Mouse (Mus musculus) megakaryocyte-erythroid progenitor cell, adult 5-6 weeks (primary cell): Measurements from ENCODE around the gene Mcm5. TPM values are rescaled to one million over a fixed set of nuclear protein-coding genes. Genes with fewer than 3 reads are reported as not detected.
A peak's percentile ranks its signal among the peaks of the same experiment; 100 is the strongest.

ENCODE experiments used
- ATAC-seq: replicated peaks from 2 replicates; pipeline ENCODE4 v1.8.0; 2016; ENCODE audit warnings: mild to moderate bottlenecking, inconsistent platforms; ENCODE audit not compliant: severe bottlenecking, poor library complexity, low FRiP score, low TSS enrichment
- total RNA-seq, 2 experiments: library from RNA; stranded (forward) in 1 of 2; stranded (reverse) in 1 of 2; fragments of 200-1000, 215-1000 nt in 1 of 2; fragments of >200 nt in 1 of 2; fragmentation: Nextera tagmentation in 1 of 2; gene quantifications; 2 replicates each; pipeline ENCODE4 v1.2.3; 2014 to 2017

Mcm5 gene
- 192 and 220 TPM in 2 replicates for total RNA-seq (2014; fragmentation: Nextera tagmentation)
- total RNA-seq (2017), result 224 and 361 TPM in 2 replicates

DNA sequence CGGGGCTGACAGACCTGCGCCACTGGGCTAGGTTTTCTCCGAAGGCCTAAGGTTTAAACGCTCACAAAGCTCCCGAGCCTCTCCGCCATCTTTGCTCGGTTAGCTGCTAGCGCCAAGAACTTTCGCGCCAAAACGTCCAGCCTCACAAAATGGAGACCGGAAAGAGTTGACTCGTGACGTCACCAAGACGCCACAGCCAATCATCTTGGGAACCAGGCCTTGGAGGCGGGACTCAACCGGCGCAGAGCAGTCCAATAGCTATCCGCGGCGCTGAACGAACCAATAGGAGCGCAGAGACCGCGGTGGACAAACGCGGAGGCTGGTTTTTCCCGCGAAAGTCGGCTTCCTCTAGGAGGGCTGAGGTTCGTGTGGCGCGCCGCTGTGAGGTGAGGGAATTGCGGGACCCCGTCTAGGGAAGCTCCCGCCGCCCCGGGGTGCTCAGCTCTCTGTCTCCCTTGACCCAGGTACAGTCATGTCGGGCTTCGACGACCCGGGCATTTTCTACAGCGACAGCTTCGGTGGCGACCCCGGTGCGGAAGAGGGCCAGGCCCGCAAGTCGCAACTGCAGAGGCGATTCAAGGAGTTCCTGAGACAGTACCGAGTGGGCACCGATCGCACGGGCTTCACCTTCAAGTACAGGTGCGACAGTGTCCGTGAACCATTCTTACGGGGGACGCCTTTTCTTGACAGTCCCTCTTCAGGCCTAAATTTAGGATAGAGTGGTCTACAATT is at the start of gene Mcm5:
Gene Mcm5 (plus strand): TSS at position 334 of the 732 bp plus-strand sequence.
- peak; percentile 92 for ATAC-seq

DNA sequence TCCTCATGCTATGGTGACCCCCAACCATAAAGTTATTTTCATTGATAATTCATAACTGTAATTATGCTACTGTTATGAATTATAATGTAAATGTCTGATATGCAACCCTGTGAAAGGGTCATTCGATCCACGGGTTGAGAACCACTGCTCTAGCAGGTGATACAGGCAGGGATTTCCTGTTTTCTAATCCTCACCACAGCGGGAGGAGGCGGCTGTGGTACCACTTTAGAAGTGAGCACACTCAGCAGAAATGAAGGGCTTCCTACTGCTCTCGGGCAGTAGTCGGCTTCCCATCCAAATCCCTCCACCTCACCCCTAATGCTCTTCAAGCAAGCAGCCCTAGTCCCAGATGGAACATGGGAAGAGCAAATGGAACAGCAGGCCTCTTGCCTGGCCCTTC is 49.3 kb upstream of the Mcm5 start:
- no peak for ATAC-seq

DNA sequence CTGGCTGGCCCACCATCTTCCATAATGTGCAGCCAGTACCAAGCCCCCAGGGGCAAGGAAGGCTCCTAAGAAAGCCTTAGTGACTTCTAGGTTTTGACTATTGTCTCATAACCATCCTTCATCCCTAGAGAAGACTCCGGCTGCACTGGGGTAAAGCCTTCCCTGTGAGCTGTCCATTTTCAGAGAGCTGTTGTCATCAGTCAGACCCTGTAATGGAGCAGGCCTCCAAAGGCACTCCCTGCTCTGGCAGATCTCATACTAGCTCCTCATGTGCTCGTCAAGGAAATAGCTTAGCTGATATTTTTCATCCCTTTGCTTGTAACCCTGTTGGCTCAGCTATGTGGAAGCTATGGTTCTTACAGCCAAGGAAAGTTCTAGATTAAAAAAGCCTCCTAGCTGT is 48.6 kb upstream of the Mcm5 start:
- no peak for ATAC-seq

DNA sequence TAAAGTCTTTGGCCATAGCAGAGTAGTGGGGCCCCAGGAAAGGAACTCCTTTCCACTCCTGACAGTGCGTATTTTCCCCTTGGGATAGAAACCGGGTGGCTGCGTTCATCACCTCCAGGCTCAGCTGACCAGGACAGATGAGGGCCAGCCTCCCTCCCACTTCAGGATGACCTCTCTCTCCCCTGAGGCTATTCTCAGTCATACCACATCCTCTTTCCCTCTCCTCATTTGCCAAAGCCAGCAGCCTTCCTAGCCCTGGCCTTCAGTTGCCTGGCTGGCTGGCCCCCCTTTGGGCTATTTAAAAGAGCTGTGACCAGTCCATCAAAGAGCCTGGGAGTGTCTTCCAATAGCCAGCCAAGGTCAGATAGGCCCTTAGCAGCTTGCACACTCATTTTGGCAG is 46.1 kb upstream of the Mcm5 start:
- no peak for ATAC-seq

DNA sequence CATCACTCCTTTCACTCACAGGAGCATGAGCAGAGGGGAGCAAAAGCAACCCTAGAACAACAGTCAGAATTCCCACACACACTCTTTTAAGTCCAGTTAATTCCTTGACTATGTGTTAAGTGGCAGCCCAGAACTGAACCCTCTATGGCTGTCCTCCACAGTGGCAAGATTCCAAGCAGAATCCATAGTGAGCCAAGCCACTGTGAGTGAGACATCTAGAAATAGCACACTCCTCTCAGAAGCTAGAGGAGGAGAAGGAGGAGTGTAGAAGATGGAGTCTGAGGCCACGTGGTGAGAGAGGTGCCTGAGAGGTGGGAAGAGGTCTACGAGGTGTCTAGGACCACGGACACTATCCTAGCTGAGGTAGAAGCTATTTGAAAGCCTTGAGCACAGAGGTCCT is 44.6 kb upstream of the Mcm5 start:
- ATAC-seq, result no peak

DNA sequence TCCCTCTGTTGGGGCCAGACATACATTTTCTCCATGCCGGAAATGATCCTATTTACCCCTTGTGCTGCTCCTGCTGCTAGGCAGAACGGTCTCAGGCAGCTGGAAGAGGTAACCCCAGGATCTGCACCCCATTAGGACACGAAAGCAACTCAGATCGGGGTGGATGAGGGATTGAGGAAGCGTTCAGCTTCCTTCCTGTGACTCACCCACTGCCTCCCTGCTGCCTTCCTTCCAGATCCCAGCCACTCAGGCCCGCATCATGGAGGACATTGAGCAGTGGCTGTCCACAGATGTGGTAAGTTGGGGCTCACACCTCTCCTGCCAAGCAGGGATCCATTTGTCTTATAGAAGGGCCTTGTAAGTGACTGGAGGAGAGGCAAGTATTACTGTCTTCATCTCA is 42.1 kb upstream of the Mcm5 start:
- no peak for ATAC-seq

DNA sequence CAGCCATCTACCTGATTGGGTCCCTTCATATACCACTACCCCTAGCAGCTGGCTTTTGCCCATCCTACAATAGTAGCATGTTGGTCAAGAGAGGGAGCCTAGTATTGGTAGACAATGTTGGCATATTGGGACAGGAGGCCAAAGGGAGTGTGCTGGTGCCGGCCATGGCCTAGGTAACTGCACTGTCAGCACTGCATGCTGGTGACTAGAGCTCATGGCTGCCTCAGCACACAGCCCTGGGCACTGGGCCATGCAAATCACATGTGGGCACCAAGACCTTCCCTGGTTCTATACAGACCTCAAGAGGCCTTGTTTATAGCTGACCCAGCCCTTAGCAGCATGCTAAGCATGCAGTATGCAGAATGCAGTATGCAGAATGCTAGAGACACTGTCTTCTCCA is 39.1 kb upstream of the Mcm5 start:
- no peak for ATAC-seq

DNA sequence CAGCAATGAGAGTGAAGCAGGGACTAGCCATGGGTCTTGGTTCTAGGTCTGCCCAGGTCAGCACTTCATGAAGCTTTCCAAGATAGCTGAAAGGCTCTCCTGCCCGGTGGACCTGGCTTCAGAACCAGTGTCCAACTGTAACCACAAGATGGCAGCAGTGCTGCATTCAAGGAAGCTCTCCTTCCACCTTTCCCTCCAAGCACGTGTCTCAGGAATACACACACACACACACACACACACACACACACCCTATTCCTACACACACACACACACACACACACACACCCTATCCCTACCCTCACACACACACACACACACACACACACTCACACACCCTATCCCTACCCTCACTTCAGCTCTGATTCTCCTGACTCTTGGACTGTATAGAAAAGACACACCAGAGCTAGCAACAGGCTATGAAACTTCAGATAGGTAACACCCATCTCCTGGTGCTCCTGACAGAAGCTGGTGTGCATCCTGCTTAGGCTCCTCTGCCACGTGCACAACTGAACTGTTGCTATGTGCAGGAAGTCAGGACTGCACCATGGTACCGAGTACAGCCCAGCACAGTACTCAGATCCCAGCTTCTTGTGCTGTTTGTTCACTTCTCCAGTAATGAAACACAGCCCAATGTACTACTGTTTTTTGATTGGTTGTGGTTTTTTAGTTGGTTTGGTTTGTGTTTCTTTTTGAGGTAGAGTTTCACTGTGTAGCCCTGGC is 37.6 kb upstream of the Mcm5 start:
- peak; percentile 87 for ATAC-seq

DNA sequence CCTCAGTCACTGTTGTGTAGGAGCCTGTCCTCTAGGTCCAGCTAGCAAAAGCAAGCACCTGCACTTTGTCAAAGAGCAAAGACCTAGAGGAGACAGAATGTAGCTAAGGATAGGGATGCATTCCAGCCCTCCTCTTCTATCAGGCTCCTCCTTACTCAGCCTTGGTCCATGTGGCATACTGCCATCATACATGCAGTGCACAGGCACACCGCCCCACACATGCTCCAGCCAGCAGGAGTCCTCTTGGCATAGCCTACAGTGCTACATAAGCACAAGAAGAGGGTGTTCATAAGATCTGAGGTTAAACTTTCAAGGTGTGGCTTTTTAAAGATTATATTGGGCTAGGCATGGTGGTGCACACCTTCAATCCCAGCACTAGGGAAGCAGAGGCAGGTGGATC is 34.5 kb upstream of the Mcm5 start:
- no peak for ATAC-seq

DNA sequence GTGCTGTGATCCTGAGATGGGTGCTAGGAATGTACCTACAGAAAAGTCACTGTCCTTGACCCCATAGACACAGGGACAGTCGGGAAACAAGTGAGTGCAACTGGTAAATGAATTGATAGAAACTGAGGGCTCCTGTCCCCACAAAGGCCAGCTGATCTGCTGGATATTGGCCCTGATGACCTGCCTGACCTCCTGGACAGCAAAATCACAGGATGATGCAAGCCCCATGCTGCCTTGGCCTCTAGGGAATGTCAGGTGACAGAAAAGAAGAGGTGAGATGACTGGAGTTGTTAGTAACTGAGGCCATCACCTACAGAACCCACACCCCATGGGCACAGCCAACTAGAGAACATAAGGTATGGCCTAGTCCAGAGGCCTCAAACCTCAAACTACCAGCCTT is 31.2 kb upstream of the Mcm5 start:
- ATAC-seq, result no peak

DNA sequence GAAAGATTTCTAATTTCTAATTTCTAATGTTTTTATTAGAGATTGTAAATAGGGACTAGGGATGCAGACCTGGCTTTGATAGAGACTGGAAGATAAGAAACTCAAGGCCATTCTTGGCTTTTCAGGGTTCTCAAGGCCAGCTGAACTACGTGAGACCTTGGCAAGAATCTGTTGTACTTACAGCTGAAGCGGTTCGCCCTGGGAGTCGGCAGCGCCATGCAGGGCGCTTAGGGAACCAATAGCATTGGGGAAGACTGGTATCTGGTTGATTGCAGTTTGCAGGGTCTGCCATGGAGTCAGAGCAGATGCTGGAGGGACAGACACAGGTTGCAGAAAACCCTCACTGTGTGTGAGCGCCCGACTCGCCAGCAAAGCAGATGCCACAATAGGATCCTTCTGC is 30.5 kb upstream of the Mcm5 start:
- no peak for ATAC-seq

DNA sequence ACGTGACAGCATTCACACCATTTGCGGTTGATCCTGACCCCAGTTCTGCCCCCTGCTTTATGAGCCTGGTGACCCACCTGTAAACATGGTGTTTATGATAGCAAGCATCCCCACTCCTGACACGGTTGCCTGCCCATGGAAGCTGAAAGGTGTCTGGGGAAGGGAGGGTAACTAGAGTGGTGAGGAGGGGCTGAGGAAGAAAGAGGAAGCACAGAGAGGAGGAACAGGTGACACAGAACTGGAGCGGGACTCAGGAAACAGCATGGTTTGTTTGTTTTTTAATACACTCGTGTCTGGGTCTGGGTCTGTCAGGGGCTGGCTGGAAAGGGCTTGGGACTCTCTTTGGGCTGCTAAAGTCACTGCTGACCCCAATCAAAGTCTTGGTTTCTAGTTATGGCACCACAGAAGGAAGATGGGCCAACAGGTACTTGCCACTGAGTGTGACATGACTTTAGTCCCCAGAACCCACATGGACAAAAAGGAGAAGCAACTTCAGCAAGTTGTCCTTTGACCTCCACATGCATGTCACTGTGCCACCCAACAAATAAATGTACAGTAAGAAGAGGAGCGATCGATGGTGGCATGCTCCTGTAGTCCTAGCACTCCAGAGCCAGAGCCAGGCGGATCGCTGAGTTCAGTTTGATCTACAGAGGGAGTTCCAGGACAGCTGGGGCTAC is 27.9 kb upstream of the Mcm5 start:
- ATAC-seq, result no peak

DNA sequence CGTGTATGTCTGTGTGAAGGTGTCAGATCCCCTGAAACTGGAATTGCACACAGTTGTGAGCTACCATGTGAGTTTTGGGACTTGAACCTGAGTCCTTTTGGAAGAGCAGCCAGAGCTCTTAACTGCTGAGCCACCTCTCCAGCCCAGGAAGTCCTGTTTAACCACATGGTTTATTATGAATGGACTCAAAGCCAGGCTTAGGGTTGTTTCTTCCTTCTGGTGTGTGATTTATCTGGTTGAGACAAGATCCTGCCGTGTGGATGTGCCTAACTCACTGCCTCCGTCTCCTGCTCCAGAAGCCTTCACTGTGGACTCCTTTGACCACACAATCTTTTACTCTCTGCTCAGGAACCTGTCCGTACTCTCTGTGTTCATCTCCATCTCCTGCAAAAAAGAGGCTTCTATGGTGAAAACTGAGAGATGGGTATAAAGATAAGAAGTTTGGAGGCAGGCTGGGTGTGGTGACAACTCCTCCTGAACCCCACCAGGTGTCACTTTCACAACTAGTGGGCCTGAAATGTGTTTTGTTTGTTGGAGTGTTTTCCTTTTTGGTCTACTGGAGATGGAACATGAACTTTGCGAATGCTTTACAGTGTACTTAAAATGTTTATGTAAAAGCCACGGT is 27.1 kb upstream of the Mcm5 start:
- ATAC-seq, result no peak

DNA sequence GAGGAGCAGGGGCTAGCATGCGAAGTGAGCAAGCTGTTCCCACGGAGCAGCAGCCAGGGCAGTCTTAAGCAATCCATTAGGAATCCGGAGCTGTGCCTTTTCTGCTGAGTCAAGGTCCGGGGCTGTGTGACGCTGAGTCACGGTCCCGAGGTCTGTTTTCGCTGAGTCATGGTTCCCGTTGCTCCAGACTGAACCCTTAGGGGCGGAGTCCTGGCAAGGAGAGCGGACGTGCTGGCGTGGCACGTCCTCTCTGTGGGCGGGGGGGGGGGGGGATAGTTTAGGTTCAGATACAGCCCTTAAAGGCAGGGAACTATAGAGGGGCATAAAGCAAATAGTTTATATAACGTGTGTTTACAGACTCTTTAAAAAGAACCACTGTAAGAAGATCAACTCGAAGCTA is 25.5 kb upstream of the Mcm5 start:
- peak; percentile 91 for ATAC-seq

DNA sequence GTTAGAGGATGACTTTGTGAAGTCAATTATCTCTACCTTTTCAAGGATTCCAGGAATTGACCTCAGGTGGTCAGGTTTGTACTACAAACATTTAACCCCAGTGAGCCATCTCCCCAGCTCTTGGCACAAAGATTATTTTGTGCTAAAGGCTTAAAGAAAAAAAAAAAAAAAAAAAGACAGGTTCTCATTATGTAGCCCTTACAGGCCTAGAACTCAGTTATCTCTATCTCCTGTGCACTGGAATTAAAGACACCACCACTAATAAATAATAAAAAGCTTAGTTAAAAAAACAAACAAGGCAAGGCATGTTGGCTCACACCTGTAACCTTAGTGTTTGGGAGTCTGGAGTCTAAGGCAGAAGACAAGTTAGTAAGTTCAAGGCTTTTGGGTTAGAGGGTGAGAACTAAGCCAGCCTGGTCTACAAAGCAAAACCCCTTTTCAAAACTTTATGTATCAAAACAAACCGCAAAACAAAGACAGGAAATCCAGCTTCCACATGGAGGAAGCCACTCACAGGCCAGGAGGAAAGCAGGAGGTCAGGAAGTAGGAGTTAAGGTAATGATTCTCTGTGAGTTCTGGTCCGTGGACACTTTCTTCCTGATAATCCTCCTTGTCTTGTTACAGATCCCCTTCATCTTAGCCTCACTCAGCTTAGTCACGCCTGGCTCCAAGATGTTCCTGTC is 24.8 kb upstream of the Mcm5 start:
- ATAC-seq, result no peak

DNA sequence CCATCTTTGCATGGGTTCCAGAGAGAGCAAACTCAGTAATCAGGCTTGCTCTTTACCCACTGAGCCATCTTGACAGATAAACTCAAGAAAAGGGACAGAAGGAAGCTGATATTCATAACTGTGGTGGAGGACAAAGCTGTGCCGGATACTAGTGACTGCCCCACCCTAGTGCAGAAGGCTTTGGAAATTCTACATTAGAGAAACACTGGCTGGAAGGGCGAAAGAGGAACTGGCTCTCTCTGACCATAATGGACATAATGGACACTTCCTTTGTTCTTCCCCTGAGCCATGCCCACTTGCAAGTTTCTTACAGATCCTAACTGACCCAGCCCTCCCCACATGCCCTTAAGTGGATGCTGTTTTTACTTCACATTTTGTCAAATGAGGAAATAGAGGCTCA is 23.4 kb upstream of the Mcm5 start:
- ATAC-seq, result no peak

DNA sequence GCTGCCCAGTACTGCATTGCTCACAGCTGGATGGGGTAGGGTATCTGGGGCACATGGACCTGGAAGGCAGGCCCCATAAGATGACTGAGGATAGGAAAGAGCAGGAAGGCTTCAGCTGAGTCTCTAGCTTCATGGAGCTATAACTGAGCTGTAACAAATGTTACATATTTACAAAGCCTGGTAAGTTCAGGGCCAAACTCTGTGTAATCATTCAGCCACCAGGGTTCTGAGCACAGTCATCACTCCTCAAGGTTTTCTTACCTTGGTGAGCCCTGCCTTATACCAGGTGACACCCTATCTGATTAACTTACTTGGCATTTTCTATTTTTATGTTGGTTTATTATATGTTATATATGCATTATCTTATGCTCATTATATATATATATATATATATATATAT is 22.2 kb upstream of the Mcm5 start:
- ATAC-seq, result no peak

DNA sequence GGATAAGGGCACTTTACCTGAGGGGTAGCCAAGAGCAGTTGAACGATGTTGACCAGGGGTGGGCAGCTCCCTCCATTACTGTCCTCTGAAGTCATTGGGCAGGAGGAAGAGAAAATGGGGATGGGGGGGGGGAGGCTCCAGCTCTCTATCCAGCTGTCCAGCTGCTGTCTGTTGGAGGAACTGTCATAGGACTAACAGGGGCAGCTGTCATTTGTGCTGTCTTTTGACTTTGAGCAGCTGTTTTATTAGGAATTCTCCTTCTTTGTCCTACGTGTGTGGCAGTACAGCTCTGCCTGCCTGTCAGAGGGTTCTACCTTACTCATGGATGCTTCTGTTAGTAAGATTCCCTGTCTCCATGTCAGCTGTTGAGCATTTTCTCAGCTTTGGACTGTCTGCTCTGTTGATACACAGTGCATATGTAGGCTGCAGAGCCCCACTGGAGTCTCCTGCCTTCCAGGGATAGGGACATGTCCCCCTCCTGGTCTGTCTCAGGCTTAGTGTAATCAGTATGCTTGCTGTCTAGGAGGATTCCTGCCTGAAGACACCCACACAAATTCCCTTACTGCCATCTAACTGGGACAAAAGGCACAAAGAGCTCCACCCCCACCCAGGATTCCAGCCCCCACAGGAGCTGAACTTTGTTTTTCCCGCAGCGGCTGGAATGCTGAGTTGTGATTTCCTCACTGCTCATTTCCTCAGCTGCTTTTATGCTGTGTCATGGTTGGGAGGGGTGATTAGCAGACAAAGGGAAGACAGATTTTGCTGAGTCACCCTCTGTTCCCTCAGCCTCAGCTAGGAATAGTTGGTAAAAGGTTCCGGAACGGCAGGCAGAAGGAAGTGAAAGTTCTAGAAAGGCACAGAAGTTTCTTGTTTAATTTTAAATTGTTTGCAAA is 20.1 kb upstream of the Mcm5 start:
- no peak for ATAC-seq
